Mouse (Mus musculus) retina, embryonic 14.5 days (tissue): ENCODE measurements around the gene Ppp4r4.
"Not testable (repeated sequence)": the region's sequence is repeated elsewhere in the genome, so short reads cannot be mapped to it uniquely, and the experiment has no call there.

ENCODE experiments used
- DNase-seq: peaks from one replicate; pipeline ENCODE4 v3.0.0-alpha.2; 2015; ENCODE audit warnings: low spot score

Ppp4r4 gene

DNA sequence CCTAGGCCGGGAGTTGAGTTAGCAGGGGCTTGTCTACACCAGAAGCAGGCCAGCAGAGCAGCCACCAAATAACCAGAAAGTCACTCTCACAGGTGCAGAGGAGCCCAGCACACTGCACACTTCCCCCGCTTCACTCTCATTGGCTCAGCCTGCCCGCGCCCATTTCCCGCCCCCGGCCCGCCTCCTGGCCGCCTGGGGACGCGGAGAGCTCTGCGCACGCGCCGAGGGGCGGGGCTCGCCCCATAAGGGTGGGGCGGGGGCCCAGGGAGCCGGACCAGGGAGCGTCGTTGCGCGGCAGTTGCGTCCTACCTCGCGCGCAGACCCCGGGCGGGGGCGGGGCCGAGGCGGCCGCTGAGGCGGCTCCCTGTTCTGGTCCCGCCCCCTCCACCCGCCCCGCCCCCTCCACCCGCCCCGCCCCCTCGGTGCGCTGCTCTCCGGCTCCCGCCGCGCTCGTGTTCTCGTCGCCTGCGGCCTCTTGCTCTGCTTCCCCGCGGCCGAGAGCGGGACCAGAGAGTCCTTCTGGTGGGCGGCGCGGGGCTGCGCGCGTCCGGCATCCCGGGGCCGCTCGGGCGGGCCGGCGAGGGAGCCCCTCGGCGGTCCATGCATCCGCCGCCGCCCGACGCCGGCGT, at the start of gene Ppp4r4:
Gene Ppp4r4, plus strand, starts transcription at position 264 of the 629 bp plus-strand sequence.
- peak; percentile 97 for DNase-seq

DNA sequence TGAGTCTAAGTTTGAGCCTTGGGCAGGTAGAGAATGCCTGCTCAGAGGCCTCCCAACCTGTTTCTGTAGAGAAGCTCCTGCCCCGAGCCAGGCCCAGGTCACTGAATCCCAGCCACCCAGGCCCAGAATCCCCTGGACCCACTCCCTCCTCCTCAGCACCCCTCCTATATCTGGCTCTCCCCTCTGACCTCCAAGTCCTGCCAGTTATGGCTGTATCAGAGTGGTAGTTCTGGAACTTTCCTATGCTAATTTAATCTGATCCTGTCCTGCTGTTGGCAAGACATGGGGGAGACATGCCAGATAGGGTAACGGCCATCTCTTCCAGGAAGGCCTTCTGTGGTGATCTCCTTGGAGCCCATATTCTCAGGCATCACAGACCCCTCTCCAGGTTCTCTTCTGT, 49.3 kb upstream of the Ppp4r4 start:
- no peak for DNase-seq

DNA sequence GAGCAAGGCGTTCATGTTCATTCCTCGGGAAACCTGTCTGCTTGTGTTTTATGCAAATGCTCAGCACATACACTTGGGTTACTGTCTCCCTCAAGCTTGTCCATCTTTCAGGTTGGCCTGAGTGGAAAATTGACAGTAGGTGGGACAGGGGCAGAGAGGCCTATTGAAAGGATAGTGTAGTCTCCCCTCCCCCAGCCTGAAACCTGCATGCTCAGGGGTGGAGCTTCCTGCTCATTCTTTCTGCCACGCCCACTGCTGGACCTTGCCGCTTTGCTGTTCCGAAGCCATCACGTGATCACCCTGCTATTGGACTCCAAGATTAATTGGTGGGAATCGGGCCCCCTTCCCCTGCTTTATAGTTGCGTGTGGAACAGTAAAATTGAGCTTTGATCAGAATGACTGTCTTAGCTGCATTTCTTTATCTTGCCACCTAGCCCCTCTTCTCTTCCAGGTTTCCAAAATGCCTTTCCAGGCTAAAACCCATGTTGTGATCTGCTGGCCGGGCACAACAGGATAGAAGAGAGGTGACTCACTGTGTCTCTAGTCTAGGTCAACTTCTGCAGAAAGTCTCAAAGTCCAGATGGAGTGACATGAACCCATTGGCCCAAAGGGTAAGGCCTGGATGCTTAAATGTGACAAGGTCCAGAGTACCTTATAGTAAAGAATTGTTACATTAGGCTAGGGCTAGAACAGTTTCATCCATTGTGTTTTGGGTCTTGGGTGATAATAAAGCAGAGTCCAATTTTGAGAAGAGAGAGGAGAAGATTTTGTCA, 47.7 kb upstream of the Ppp4r4 start:
- not testable (repeated sequence) for DNase-seq

DNA sequence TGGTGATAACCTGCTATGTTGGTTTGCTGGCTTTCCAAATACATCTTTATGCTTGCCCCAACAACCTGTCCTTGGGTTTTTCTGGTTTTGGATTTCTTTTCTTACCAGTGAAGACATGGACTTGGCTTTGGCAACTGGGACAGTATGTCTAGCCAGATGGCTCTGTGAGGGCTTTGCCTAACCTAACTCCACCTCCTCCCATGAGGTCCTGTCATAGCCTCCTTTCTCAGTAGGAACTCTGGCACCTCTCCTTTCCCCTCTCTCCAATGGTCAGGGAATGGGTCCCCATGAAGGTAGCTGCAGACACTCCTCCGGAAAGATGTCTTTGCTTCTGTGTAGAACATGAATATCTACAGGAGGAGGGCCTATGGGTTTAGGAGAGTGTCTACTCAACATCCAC, 45.4 kb upstream of the Ppp4r4 start:
- no peak for DNase-seq

DNA sequence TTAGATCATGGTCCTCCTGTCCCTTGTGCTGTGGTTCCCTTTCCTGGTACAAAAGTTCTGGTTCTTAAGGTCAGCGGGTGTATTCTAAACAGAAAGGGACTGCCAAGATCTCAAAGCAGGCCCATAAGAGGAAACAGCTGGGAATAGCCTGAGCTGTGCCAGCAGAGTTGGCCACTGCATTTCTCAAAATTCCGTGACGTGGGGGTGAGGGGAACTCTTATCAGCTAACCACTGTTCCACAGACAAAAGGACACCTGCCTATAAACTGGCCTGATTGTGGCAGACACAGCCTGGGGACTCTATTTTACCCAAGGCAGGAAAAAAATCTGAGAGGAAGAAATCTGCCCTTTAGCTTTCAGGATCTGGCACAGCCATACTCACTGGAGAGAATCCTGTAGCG, 44.8 kb upstream of the Ppp4r4 start:
- no peak for DNase-seq

DNA sequence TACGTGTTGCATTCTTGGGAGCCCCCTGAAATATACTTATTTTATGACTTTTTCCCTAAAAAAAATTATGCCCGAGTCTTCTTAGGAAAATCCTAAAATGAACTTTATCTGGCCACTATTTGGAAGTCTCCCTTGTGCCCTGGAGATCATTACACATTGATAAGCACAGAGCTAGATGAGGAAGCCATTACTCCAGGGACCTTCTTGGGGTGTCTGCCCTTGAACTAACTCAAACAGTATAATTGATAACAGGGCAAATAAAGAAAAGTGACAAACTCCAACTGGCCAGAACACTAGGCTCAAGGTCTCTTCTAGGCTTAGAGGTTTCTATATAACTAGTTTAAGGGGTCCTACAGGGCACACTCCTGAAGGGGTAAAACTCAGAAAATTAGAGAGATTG, 44.3 kb upstream of the Ppp4r4 start:
- DNase-seq = no peak

DNA sequence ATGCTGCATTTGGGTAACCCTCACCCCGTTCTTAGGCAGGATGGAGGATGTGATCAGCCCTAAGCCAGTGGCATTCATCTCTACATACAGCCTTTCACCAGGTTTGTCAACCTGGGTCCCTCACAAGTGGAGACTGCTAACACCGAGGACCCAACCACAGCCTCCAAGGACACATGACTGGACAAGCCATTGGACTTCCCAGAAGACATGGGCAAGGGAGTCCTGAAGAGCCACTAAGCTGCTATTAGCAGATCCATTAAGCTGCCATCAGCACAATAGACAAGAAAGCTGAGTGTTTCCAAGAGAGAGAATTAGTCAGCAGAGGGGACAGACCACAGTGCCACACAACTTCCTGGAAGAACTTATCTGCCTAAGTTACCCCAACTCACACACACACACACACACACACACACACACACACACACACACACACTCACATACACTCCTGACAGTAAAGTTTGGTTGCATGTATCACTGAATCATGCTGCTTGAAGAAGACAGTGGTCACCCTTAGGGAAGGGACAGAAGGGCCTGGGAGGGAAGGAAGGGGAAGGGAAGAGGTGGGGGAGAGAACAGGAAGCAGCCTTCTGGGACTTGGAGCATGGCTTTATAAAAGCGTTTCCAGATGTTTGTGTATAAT, 40.9 kb upstream of the Ppp4r4 start:
- DNase-seq = no peak

DNA sequence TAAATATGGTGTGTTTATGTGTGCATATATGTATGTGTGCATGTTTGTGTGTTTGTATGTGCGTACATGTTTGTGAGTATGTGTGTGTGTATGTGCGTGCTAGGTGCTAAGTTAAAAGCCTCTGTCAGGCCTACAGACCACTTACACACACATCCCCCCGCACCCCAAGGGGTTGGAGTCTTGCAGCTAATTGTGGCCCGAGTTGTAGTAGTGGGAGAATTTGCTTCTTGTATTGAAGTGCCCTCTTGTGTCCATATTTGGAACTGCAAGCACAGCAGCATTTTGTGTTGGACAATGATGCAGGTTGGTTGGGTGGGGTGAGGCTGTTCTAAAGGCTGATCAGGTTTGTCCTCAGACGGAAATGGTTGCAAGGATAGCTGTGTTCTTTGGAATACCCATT, 39.3 kb upstream of the Ppp4r4 start:
- peak; percentile 81 for DNase-seq

DNA sequence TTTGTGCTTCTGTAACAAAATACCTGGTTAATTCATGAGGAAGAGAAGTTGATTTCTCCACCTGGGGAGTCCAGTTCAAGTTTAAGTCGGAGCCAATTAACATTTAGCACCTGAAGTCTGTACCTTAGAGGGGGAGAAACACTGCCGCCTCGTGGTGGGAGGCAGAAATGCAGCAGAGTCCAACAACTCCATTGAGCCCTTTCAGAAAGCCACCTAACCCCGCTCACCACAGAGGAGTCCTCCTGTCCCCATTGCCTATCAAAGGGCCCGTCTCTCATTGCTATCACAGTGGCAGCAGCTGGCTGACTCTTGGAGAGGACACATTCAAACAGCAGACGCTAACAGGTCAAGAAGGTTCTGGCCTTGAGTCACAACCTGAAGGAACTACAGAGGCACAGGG, 37.6 kb upstream of the Ppp4r4 start:
- peak; percentile 60 for DNase-seq

DNA sequence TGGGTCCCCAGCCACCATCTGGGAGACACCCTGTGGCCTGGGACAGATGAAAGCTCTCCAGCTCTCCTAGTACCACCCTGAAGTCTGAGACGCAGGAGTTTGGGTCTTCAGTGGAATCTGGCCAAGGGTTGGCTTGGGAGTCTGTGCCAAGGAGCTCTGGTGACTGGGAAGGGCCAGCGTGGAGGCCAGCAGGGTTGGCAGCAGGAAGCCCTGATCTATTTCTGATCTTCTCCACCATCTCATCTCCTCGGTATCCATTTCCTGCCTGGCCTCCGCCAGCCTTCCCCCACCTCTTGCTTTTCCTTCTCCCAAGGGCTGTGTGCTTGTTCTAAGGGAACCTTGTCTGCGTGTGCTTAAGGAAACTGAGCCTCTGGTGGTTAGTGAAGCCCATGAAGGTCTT, 33.3 kb upstream of the Ppp4r4 start:
- DNase-seq = no peak

DNA sequence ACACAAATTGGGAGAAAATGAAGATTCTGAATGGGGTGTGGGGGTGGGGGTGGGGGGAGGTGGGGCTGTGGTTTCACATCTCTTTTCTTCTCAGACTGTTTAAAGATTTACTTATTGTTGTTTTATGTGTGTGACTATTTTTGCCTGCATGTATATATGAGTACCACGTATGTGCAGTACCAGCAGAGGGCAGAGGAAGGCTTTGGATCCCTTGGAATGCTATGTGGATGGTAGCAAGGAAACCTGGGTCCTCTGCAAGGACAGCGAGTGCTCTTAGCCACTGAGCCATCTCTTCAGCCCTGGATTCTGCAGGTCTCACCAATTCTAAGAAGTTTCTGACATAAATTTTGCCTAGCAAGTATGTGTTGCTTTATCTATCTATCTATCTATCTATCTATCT, 32.8 kb upstream of the Ppp4r4 start:
- no peak for DNase-seq

DNA sequence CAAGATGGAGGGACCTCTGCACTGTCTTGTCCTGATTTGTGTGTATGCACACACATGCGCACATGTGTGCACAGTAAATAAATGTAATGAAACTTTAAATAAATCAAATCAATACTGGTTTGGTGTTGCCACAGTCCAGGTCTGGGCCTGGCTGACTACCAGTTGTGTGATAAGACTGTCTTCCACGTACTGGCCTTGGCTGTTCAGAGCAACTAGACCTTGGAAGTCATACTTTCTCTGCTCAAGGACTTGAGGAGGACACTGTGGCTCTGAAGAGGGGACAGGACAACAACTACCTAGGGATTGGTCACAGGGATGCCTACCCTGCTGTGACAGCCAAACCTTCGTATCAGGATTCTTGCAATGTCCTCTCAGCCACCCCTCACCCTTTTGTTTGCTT, 28.8 kb upstream of the Ppp4r4 start:
- DNase-seq = no peak

DNA sequence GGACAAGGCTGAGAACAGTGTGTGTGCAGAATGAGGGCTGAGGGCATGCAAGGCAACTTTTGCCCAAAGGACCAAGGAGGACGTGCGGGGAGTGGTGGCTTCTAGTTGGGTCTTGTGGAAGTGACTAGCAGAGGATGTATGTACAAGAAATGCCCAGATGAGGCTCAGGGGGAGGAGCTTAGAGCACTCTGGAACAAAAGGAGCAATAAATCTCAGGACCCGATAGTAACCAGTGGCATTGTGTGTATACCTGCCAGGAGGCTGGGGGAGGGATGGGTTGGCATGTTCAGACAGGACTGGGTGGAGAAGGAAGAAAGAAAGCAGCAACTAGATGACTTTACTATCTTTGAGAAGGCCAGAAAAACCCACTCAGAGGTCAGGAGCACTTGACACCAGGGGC, 27.7 kb upstream of the Ppp4r4 start:
- DNase-seq = no peak

DNA sequence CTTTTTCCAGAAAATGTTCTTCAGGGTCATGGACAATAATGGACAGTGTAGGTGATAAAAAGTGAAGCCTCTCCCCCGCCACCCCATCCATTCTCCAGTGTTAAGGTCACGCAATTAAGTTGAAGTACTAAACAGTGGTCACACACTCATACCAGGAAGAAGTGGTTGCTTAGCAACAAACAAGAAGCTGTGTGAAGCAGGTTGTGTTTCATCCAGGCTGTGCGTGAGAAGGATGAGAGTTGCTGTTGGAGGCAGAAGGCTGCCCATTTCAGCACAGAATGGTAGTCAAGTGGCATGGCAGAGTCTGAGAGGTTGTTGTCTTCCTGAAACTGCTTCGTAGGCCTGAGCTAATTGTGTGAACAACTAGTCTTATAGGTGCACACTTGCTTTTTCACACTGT, 23.7 kb upstream of the Ppp4r4 start:
- DNase-seq = no peak

DNA sequence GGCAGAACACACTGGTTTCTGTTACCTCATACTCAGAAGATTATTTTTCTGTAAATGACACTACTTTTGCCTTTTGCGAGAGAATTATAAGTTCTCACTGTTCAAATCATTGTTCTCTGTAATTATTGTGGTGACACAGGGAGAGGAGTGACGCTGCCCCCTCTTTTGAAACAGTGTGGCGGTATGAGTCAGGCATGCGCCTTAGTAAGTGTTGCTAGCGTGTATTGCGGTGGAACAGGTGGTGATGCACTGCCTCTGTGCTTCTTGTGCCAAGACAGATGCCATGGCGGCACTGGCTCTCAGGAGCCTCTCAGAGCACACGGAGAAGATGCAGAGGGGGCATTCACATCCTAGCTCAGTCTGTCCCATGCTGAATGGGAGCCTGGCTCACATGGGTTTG, 22.2 kb upstream of the Ppp4r4 start:
- no peak for DNase-seq

DNA sequence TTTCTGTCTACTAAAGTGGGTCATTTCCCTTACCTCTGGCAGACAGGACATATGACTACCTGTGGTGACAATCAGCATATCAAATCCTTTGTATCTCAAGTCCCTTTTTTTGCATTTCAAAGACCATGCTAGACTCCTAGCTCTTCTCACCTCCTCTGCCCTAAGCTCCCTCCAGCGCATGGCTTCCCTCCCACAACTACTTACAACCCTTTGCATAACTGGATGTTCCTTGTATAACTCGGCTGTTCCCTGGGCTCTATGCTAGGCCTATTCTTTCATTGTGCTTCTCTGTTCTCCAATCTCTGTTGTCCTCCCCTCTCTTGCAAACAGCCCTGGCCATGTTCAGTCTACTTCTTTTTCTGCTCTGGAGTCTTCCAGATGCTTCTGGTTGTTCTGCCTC, 20.5 kb upstream of the Ppp4r4 start:
- DNase-seq = no peak

DNA sequence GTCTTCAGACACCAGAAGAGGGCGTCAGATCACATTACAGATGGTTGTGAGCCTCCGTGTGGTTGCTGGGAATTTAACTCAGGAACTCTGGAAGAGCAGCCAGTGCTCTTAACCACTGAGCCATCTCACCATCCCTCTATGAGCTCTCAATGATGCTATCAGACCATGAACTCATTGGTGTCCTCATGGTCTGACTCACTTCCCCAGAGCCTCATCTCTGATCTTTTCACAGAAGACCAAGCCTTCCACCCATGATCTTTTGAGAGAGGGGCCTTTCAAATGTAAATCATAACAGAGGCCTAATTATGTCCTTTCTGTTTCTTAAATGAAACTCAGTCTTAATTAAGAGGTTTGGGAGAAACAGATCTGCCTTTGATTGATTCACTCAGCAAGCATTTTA, 19.0 kb upstream of the Ppp4r4 start:
- DNase-seq = no peak

DNA sequence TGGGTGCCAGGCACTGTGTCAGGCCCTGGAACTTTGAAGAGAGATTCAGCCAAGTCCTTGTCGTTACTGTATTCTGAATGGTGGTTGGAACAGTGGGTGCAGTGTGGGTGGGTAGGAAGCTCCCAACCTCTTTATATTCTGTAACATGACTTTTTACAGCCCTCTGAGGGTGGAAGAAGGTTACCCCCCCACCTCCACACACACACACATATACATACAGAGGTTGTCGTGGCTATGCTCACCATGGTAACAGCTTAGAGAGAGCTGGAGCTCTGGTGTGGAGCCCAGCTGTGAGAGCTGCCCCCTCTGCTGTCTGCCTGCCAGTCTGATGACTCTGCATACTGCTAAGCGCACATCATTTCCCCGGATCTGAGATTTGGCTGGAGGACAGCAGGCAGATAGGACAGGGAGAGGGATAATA, 18.6 kb upstream of the Ppp4r4 start:
- DNase-seq = peak; percentile 39

DNA sequence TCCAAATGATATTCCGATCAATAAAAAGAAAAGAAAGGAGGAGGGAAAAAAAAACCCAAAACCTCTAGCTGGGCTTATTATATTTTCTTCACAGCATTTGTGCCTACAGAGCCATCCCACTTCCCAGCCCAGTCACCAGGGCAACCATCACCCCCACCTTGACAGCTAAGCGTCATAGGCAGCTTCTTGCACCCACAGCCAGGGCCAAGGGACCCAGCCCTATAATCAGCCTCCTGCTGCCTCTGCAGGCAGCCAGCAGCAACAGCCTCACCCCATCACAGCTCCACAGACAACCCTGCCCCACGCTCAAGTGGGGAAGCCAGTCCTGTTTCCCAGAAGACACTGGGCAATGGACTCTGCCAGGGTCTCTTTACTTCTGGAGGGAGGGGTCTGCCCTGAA, 17.7 kb upstream of the Ppp4r4 start:
- DNase-seq = no peak

DNA sequence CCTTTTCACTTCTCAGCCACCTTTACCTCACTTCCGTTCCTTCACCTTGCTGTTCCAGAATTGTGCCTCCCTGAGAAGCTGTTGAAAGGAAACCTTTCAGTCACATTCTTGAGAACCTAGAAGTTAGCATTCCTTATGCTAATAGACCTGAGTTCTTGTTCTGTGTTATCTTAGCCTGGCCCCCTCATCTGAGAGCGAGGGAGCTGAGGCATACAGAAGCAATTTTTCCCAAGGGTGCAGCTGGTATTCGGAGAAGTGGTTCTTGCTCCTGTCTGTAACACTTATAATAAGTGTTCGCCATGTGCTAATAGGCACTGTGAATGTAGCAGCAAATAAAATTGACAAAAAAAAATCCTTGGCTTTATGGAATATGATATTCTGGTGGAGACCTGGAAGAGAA, 16.4 kb upstream of the Ppp4r4 start:
- DNase-seq = no peak

DNA sequence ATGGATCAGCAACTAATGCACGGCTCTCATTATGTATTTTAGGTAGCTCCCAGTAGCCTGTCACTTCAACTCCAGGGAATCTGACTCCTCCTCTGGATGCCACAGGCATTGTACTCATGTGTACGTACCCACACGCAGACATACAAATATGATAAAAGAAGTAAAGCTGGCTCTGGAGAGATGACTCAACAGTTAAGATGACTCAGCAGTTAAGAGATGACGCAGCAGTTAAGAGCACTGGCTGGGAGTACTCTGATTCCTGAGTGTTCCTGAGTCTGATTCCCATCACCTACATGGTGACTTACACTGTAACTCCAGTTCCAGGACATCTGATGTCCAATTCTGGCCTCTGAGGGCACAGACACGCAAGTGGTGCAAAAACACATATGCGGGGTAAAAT, 13.4 kb upstream of the Ppp4r4 start:
- no peak for DNase-seq

DNA sequence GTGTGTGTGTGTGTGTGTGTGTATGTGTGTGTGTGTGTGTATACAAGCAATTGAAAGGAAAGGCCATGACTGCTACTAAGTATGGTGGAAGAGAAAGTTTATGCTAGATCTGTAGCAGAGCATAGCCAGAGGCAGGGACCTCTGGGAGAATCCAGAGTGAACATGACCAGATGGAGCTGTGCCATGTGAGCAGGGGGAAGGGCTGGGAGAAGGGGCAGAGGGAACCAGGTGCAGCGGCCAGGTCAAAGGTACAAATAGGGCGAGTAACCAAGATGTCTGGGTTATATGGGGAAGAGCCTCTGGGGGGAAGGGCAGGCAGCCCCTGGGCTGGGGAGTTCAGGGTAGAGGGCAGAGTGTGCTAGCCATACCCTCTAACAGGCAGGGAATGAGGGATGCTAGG, 1.5 kb upstream of the Ppp4r4 start:
- no peak for DNase-seq

DNA sequence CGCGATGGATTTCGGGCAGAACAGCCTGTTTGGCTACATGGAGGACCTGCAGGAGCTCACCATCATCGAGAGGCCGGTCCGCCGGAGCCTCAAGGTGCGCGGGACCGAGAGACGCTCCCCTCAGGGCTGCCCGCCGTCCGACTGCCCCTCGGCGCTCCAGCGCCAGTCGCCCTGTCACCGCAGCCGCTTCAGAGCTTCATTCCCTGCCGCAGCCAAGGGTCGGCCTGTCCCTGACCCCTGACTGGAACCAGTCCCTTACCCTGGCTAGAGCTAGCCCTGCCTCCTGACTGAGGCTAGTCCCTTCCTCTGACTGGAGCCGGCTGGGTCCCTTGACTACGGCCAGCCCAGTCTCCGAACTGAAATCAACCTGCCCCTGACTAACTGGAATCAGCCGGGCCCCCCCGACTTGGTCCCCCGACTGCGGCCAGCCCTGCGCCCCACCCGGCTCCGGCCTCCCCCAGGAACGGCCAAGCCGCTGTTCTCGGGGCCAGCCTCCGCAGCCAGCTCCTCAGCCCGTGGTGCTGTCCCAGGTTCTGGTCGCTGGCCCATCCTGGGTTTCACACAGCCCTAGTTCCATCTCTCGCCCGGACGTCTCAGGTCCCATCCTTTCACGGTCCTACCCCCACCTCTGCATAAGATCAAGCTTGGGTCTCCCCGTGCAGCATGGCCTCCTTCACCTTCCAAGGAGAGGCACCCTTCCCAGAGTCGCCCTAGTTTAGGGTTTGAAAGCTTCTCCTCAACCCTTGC, 739 bp downstream of the Ppp4r4 start:
- peak; percentile 51 for DNase-seq
